Mouse (Mus musculus) thymus, postnatal 10 days (tissue): ENCODE measurements at regions not wholly inside any gene's neighbourhood (a gene's known extent, or its start where the extent isn't known, plus 50 kb on each side); places are given as distances from the start of the nearest gene placed in this dataset.
"Not testable (repeated sequence)": the region's sequence is repeated elsewhere in the genome, so short reads cannot be mapped to it uniquely, and the experiment has no call there.

Source experiments
- DNase-seq, 2 experiments: peaks; one replicate each; pipeline ENCODE4 v3.0.0; 2021; ENCODE audit warnings: low spot score in 2 of 2

- no peak for DNase-seq
Measured at GRCm38 (mm10) chr16:55582029-55582428, 256.7 kb downstream of the Nfkbiz start.

- no peak for DNase-seq
Measured at GRCm38 (mm10) chr16:55580827-55581226, 257.9 kb downstream of the Nfkbiz start.

GRCm38 (mm10) chr16:55578686-55579085 is 260.0 kb downstream of the Nfkbiz start:
- DNase-seq: no peak

GRCm38 (mm10) chr16:55575609-55576283 is 263.0 kb downstream of the Nfkbiz start:
- DNase-seq: not testable (repeated sequence)

- DNase-seq: no peak
Measured at GRCm38 (mm10) chr16:55571106-55571505, 267.6 kb downstream of the Nfkbiz start.

- DNase-seq: no peak
Measured at GRCm38 (mm10) chr16:55570097-55570496, 268.6 kb downstream of the Nfkbiz start.

GRCm38 (mm10) chr16:55555821-55556535 is 258.2 kb upstream of the Zpld1 start:
- no peak for DNase-seq

GRCm38 (mm10) chr16:55555224-55555623 is 257.4 kb upstream of the Zpld1 start:
- DNase-seq: no peak

- no peak for DNase-seq
Measured at GRCm38 (mm10) chr16:55553896-55554295, 256.1 kb upstream of the Zpld1 start.

- DNase-seq: no peak
Measured at GRCm38 (mm10) chr16:55551348-55551747, 253.6 kb upstream of the Zpld1 start.

GRCm38 (mm10) chr16:55550649-55551312 is 253.0 kb upstream of the Zpld1 start:
- no peak for DNase-seq

- DNase-seq: no peak
Measured at GRCm38 (mm10) chr16:55547095-55547494, 249.3 kb upstream of the Zpld1 start.

GRCm38 (mm10) chr16:55540336-55541015 is 242.7 kb upstream of the Zpld1 start:
- DNase-seq: no peak

GRCm38 (mm10) chr16:55539179-55539578 is 241.4 kb upstream of the Zpld1 start:
- no peak for DNase-seq

GRCm38 (mm10) chr16:55537548-55537947 is 239.8 kb upstream of the Zpld1 start:
- DNase-seq: no peak

- no peak for DNase-seq
Measured at GRCm38 (mm10) chr16:55532686-55533085, 234.9 kb upstream of the Zpld1 start.

GRCm38 (mm10) chr16:55530844-55531243 is 233.1 kb upstream of the Zpld1 start:
- no peak for DNase-seq

GRCm38 (mm10) chr16:55527680-55528079 is 229.9 kb upstream of the Zpld1 start:
- DNase-seq: no peak

- DNase-seq: no peak
Measured at GRCm38 (mm10) chr16:55526230-55526842, 228.6 kb upstream of the Zpld1 start.

GRCm38 (mm10) chr16:55523264-55523663 is 225.5 kb upstream of the Zpld1 start:
- DNase-seq: no peak

GRCm38 (mm10) chr16:55522283-55522682 is 224.5 kb upstream of the Zpld1 start:
- DNase-seq: no peak
